Mouse (Mus musculus): Measurements from ENCODE around the gene Sgta.
A peak's percentile ranks its signal among the peaks of the same experiment; 100 is the strongest.

Gene Sgta

DNA sequence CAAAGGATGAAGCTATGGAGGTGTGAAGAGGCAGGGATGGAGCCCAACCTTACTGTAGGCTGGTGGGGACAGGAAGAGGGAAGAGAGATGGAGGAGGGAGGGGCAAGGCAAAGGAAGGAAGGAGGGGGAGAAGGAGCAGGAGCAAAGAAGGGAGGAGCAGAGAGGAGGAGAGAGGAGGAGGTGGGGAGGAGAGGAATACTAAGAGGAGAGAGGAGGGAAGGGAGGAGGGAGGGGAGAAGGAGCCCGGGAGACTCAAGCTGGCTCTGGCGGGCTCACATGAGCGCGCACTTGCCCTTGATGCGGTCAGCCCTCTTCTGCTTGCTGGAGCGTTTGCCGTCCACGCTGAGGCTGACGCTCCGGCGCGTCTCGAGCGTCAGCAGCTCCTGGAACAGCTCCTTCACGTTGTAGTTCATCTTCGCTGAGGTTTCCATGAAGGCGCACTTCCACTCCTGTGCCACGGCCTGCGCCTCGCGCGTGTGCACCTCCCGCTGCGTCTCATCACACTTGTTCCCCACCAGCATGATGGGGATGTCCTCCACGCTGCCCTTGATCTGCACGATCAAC, 38.4 kb downstream of the Sgta start:
- DNase-seq (ENCODE audit: low read depth in 2 of 2, low spot score in 2 of 2) = no peak

GRCm38 (mm10) chr10:81020207-81020606, 39.8 kb downstream of the Sgta start:
- DNase-seq (ENCODE audit: low read depth in 2 of 2, low spot score in 2 of 2) = no peak

- DNase-seq (ENCODE audit: low read depth in 2 of 2, low spot score in 2 of 2) = no peak
Observed at GRCm38 (mm10) chr10:81019687-81020086, 40.3 kb downstream of the Sgta start.

DNA sequence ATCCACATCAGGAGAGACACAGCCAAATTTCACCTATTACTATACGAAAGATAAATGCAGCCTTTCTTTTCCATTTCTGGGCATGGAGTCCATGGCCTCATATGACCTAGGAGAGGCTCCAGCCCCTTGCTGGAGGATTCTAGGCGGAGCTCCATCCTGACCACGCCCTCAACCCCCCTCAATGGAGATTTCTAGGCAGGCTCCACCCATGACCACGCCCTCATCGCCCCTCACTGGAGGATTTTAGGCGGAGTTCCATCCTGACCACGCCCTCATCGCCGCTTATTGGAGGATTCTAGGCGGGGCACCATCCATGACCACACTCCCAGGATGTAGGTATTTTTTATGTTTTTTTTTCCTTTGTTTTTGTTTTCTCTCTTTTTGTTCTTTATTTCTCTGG, 41.7 kb downstream of the Sgta start:
- DNase-seq (ENCODE audit: low read depth in 2 of 2, low spot score in 2 of 2) = no peak

DNA sequence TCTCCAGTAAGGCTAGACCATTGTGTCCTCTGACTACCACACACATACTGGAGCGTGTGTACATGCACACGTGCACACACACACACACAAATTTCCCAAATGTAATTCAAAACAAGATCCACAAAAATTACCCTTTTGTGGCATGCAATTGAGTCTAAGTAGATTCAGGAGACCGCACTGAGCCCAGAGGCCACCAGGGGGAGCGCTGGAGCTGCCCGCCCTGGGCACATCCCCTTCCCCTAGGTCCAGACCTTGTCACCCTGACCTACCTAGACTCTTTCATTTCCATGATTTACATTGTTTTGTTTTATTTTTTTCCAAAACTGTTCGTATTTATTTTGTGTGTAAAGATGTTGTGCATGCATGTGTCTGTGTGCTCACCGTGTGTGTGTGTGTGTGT, 43.3 kb downstream of the Sgta start:
- DNase-seq (ENCODE audit: low read depth in 2 of 2, low spot score in 2 of 2) = peak; percentile 60 to 71

- no peak for DNase-seq (ENCODE audit: low read depth in 2 of 2, low spot score in 2 of 2)
Observed at GRCm38 (mm10) chr10:81015666-81016065, 44.3 kb downstream of the Sgta start.

DNA sequence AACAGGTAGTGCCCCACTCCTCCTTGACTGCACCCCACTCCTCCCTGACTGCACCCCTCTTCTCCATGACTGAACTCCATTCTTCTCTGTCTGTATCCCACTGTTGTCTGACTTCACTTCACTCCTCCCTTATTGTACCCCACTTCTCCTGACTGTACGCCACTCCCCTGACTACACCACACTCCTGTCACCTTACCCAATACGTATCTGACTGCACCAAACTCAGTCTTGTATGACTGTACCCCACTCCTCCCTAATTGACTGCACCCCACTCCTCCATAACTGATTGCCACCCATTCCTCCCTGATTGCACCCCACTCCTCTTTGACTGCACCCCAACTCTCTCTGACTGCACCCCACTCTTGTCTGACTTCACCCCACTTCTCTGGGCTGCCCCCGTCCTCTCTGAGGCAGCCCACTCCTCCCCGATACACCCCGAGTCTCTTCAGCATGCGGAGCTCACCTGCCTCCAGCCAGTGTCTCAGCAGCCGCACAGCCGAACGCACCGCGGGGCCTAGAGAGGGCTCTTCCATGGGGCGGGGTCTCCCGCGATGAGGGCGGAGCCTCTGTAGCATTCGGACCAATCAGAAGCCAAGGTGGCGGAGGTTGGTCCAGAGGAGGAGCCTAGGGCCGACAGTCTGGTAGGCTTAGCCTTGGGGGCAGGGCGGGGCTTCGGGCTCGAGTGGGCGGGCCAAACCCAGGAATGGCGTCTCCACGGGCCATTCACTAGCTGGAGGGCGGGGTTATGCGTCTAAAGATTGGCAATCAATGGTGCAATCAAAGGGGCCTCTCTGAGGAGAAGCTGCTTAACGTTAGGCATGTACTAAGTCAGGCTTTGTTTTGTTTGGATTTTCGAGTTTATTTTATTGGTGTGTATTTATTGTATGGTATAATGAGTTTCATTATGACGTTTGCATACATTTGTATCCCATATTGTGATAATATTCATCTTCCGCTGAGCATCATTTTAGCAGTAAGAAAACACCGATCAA, 45.3 kb downstream of the Sgta start, which contains the start of gene Gng7:
Gng7 (minus strand) TSS at position 553 of the 992 bp plus-strand sequence.
- peak; percentile 71 to 81 for DNase-seq (ENCODE audit: low read depth in 2 of 2, low spot score in 2 of 2)

DNA sequence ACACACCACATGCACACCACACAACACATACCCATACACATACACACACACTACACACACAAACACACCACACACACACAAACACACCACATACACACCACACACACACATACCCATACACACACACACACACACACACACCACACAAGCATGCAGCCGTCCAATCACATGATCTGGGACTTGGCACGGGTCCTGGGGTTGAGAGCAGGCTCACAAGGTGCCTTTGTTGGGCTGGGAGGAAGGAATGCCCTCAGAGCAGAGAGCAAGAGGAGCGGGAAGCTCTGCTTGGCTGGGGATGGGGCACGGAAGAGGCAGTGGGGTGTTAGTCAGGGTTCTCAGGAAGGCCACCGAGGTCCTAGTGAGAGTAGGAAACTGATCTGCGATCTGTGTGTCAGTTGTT, 49.1 kb downstream of the Sgta start:
- no peak for DNase-seq (ENCODE audit: low read depth in 2 of 2, low spot score in 2 of 2)

DNA sequence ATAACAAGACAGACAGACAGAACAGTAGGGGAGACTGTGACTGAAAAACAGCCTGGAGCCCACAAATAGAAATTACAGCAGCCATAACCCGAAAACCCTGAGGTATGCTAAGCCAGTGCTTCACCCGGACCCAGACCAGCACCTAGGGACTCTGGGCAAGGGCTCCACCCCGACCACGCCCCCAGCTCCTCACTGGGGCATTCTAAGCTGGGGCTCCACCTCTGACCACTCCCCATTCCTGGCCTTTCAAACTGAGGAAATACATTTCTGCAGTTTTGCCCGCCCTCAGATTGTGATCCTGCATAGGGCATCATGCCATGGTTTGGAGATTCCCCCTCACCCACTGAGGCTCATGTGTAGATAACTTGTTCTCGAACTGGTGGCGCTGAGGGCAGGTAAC, 52.7 kb downstream of the Sgta start:
- DNase-seq (ENCODE audit: low read depth in 2 of 2, low spot score in 2 of 2) = no peak

GRCm38 (mm10) chr10:81006005-81006677, 53.8 kb downstream of the Sgta start:
- DNase-seq (ENCODE audit: low read depth in 2 of 2, low spot score in 2 of 2) = no peak

GRCm38 (mm10) chr10:81001161-81001560, 58.8 kb downstream of the Sgta start:
- no peak for DNase-seq (ENCODE audit: low read depth in 2 of 2, low spot score in 2 of 2)

- no peak for DNase-seq (ENCODE audit: low read depth in 2 of 2, low spot score in 2 of 2)
Observed at GRCm38 (mm10) chr10:81000197-81001062, 59.6 kb downstream of the Sgta start.

GRCm38 (mm10) chr10:80999362-81000196, 60.4 kb downstream of the Sgta start:
- peak; percentile 82 to 91 for DNase-seq (ENCODE audit: low read depth in 2 of 2, low spot score in 2 of 2)

- DNase-seq (ENCODE audit: low read depth in 2 of 2, low spot score in 2 of 2) = no peak
Observed at GRCm38 (mm10) chr10:80998778-80999177, 61.2 kb downstream of the Sgta start.

DNA sequence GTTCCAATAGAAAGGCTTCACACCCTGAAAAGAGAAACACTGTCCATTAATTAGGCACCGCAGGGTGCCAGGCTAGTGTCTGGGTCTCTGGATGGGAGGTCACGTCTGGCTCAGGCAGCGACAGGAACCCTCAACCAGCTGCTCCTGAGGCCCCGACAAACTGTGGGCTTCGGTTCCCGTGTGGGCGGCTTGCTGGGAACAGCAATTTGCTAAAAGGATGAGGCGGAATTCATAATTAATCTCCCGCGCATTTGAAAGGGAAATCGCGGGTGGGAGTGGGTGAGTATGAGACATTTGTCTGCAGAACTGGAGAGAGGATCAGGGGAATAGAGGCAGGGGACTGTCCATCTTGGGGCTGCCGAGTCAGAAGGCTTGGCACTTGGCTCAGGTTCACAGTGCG, 62.0 kb downstream of the Sgta start:
- no peak for DNase-seq (ENCODE audit: low read depth in 2 of 2, low spot score in 2 of 2)

- no peak for DNase-seq (ENCODE audit: low read depth in 2 of 2, low spot score in 2 of 2)
Observed at GRCm38 (mm10) chr10:80997332-80997731, 62.6 kb downstream of the Sgta start.

DNA sequence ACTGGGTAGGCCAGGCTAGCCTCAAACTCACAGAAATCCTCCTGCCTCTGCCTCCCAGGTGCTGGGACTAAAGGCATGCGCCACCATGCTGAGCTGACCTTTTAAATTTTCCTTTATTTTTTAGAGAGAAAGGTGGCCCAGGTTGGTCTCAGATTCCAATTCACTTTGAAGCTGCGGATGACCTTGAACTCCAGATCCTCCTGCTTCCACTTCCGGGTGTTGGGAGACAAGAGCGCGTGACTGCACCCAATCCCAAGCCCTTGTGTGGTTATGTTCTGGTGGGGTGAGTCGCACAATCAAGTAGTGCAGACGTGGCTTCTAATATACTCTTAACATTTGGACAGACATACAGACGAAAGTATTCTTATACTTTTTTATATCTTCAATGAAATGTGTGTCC, 63.5 kb downstream of the Sgta start:
- no peak for DNase-seq (ENCODE audit: low read depth in 2 of 2, low spot score in 2 of 2)

- peak; percentile 73 to 81 for DNase-seq (ENCODE audit: low read depth in 2 of 2, low spot score in 2 of 2)
Observed at GRCm38 (mm10) chr10:80995091-80995632, 64.8 kb downstream of the Sgta start.

DNA sequence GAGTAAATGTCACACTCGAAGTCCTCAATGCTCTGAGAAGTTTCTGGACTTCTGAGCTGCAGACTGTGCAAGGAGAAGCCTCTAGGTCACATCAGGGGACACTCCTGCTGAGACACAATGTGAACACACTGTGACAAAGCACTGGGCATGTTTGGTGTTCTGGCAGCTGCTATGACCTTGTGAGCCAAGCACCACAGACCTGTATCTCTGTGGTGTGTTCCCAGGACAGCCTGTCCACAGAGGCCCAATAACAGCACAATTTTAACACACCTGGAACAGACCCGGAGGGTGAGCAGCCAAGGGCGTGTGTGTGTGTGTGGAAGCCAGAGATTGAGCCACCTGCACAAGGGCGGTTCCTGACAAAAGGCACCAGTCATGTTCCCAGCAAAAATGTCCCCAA, 65.4 kb downstream of the Sgta start:
- no peak for DNase-seq (ENCODE audit: low read depth in 2 of 2, low spot score in 2 of 2)
